Mouse (Mus musculus) heart, postnatal 0 days (tissue): ENCODE measurements around the gene Fat3. TPM values are rescaled to one million over a fixed set of nuclear protein-coding genes. Genes with fewer than 3 reads are reported as not detected.

Experiments
- ATAC-seq: fragments of 200-750 bp; cut with Nextera tagmentation; 2 replicates; pipeline ENCODE4 v1.8.0; 2017; ENCODE audit warnings: low read depth, moderate number of reproducible peaks, moderate library complexity; ENCODE audit not compliant: insufficient read depth
- DNase-seq: peaks from one replicate; pipeline ENCODE4 v3.0.0-alpha.2; 2016; ENCODE audit warnings: low spot score
- H3K27ac ChIP-seq: fragments of 300-500 bp; sonication (generic); 2 replicates; pipeline ENCODE4 v1.5.1; 2014; ENCODE audit warnings: low read depth, mild to moderate bottlenecking
- H3K27me3 ChIP-seq: fragments of 300-500 bp; sonication (generic); 2 replicates; pipeline ENCODE4 v1.6.1; 2014; ENCODE audit warnings: low read length, mixed read lengths; ENCODE audit not compliant: control insufficient read depth, insufficient read depth
- H3K36me3 ChIP-seq: fragments of 300-500 bp; sonication (generic); replicated peaks from 2 replicates; pipeline ENCODE4 v1.6.1; 2014; ENCODE audit warnings: low read length, mixed read lengths; ENCODE audit not compliant: control insufficient read depth, insufficient read depth
- H3K4me1 ChIP-seq: fragments of 300-500 bp; sonication (generic); 2 replicates; pipeline ENCODE4 v1.6.1; 2014; ENCODE audit warnings: antibody characterized with exemption; ENCODE audit not compliant: control insufficient read depth, insufficient read depth
- H3K4me2 ChIP-seq: fragments of 300-500 bp; sonication (generic); 2 replicates; pipeline ENCODE4 v1.6.1; 2014; ENCODE audit warnings: low read depth, mild to moderate bottlenecking, low read length, moderate library complexity
- H3K4me3 ChIP-seq: fragments of 300-500 bp; sonication (generic); 2 replicates; pipeline ENCODE4 v1.5.1; 2014; ENCODE audit warnings: low read depth, low read length
- H3K9ac ChIP-seq: fragments of 300-500 bp; sonication (generic); replicated peaks from 2 replicates; pipeline ENCODE4 v1.6.1; 2014; ENCODE audit warnings: low read depth, low read length, mixed read lengths
- H3K9me3 ChIP-seq: fragments of 300-500 bp; sonication (generic); replicated peaks from 2 replicates; pipeline ENCODE4 v1.6.1; 2016; ENCODE audit warnings: low read length; ENCODE audit not compliant: control insufficient read depth
- CTCF ChIP-seq: IDR thresholded peaks from 2 replicates; pipeline ENCODE4 v1.5.1; 2016; ENCODE audit warnings: antibody characterized with exemption, control low read depth, low read depth
- EP300 ChIP-seq: IDR thresholded peaks from 2 replicates; pipeline ENCODE4 v1.6.1; 2016; ENCODE audit warnings: antibody characterized with exemption, low read depth
- WGBS: fragments of 180-500 bp; shearing (Covaris S2); extraction: QIAGEN DNeasy Blood & Tissue Kit; methylation state at CpG from one replicate; pipeline ENCODE4 v1.1.7; 2014; 5-methylcytosine and 5-hydroxymethylcytosine counted together
- polyA plus RNA-seq: library from polyadenylated mRNA; unstranded; fragments of >200 nt; fragmentation: Nextera tagmentation; extraction: Ambion mirVana; gene quantifications from 2 replicates; pipeline ENCODE4 v1.2.1, GENCODE M21; 2015
- total RNA-seq: library from RNA; depleted of rRNA; stranded (reverse); fragments of >200 nt; gene quantifications from 2 replicates; pipeline ENCODE4 v1.2.3, GENCODE M21; 2014; ENCODE audit warnings: low replicate concordance

Gene Fat3
- total and polyA plus RNA-seq, 2 experiments from 2014 or later, result 0.19 to 2.4 TPM

GRCm38 (mm10) chr9:16092051-16092967, 408.8 kb downstream of the Fat3 start:
- no peak overlapping the region for H3K27ac ChIP-seq
- no peak overlapping the region for H3K4me3 ChIP-seq
- H3K36me3 ChIP-seq, result no peaks in the 10 kb centered on the region
- DNase-seq, result no peak
- H3K27me3 ChIP-seq, result no peaks in the 10 kb centered on the region
- no peaks in the 10 kb centered on the region for H3K9me3 ChIP-seq
- no peak overlapping the region for H3K9ac ChIP-seq
- 60% methylated on average over 5 of the region's 5 CpGs for WGBS
- H3K4me2 ChIP-seq, result no peak overlapping the region
- TF ChIP-seq CTCF (no peak), EP300 (no peak)
- no peak for ATAC-seq
- no peaks in the 10 kb centered on the region for H3K4me1 ChIP-seq

- ATAC-seq, result no peak
- Histone ChIP-seq H3K4me3 (no peak overlapping the region), H3K4me1 (peaks cover 4% of the 10 kb centered on the region; the same call in 1 of the 2 replicates), H3K9ac (no peak overlapping the region), H3K4me2 (no peak overlapping the region), H3K36me3 (no peaks in the 10 kb centered on the region), H3K27me3 (no peaks in the 10 kb centered on the region), H3K9me3 (no peaks in the 10 kb centered on the region), H3K27ac (no peak overlapping the region)
- 54% methylated on average over 2 of the region's 2 CpGs for WGBS
- DNase-seq, result no peak
- TF ChIP-seq EP300, result no peak
Measured at GRCm38 (mm10) chr9:16079292-16079691, 421.8 kb downstream of the Fat3 start.

- Histone ChIP-seq H3K4me3 (no peak overlapping the region), H3K4me2 (no peak overlapping the region), H3K4me1 (peaks cover 4% of the 10 kb centered on the region; the same call in 1 of the 2 replicates), H3K36me3 (no peaks in the 10 kb centered on the region), H3K9ac (no peak overlapping the region), H3K27ac (no peak overlapping the region), H3K27me3 (no peaks in the 10 kb centered on the region), H3K9me3 (no peaks in the 10 kb centered on the region)
- DNase-seq (no peak), ATAC-seq (no peak)
- WGBS, result 78% methylated on average over 2 of the region's 2 CpGs
- TF ChIP-seq EP300 (no peak), CTCF (no peak)
Measured at GRCm38 (mm10) chr9:16074664-16075063, 426.4 kb downstream of the Fat3 start.

GRCm38 (mm10) chr9:16074116-16074515, 427.0 kb downstream of the Fat3 start:
- H3K4me1 ChIP-seq, result peaks cover 4% of the 10 kb centered on the region; the same call in 1 of the 2 replicates
- no peak for TF ChIP-seq EP300
- no peak for TF ChIP-seq CTCF
- H3K27ac ChIP-seq, result no peak overlapping the region
- H3K27me3 ChIP-seq, result no peaks in the 10 kb centered on the region
- no peak overlapping the region for H3K4me2 ChIP-seq
- no peaks in the 10 kb centered on the region for H3K36me3 ChIP-seq
- DNase-seq (no peak), ATAC-seq (no peak)
- no peak overlapping the region for H3K9ac ChIP-seq
- no peaks in the 10 kb centered on the region for H3K9me3 ChIP-seq
- WGBS, result 71% methylated on average over 6 of the region's 6 CpGs
- H3K4me3 ChIP-seq, result no peak overlapping the region

- no peak overlapping the region for H3K27ac ChIP-seq
- H3K4me1 ChIP-seq, result no peaks in the 10 kb centered on the region
- 76% methylated on average over 4 of the region's 4 CpGs for WGBS
- DNase-seq, result no peak
- ATAC-seq, result no peak
- no peaks in the 10 kb centered on the region for H3K9me3 ChIP-seq
- TF ChIP-seq CTCF, result no peak
- TF ChIP-seq EP300, result no peak
- no peak overlapping the region for H3K9ac ChIP-seq
- no peak overlapping the region for H3K4me3 ChIP-seq
- H3K4me2 ChIP-seq, result no peak overlapping the region
- H3K36me3 ChIP-seq, result no peaks in the 10 kb centered on the region
- no peaks in the 10 kb centered on the region for H3K27me3 ChIP-seq
Measured at GRCm38 (mm10) chr9:16063447-16063846, 437.6 kb downstream of the Fat3 start.
